Mouse (Mus musculus): ENCODE measurements at regions not wholly inside any gene's neighbourhood (a gene's known extent, or its start where the extent isn't known, plus 50 kb on each side); places are given as distances from the start of the nearest gene placed in this dataset.

- DNase-seq (ENCODE audit: low spot score): no peak
These were observed 197.9 kb upstream of the Cep162 start for GRCm38 (mm10) chr9:87453261-87453660.

GRCm38 (mm10) chr9:87452571-87452970 is 197.2 kb upstream of the Cep162 start:
- DNase-seq (ENCODE audit: low spot score): no peak

GRCm38 (mm10) chr9:87443467-87444235 is 188.3 kb upstream of the Cep162 start:
- peak; percentile 76 for DNase-seq (ENCODE audit: low spot score)

- no peak for DNase-seq (ENCODE audit: low spot score)
These were observed 176.7 kb upstream of the Cep162 start for GRCm38 (mm10) chr9:87432072-87432471.

GRCm38 (mm10) chr9:87431523-87431922 is 176.2 kb upstream of the Cep162 start:
- DNase-seq (ENCODE audit: low spot score): no peak

- peak; percentile 77 for DNase-seq (ENCODE audit: low spot score)
These were observed 169.9 kb upstream of the Cep162 start for GRCm38 (mm10) chr9:87425201-87425600.

- no peak for DNase-seq (ENCODE audit: low spot score)
These were observed 165.8 kb upstream of the Cep162 start for GRCm38 (mm10) chr9:87421175-87421574.

- peak; percentile 81 for DNase-seq (ENCODE audit: low spot score)
These were observed 164.0 kb upstream of the Cep162 start for GRCm38 (mm10) chr9:87419376-87419775.

GRCm38 (mm10) chr9:87412894-87413293 is 157.6 kb upstream of the Cep162 start:
- DNase-seq (ENCODE audit: low spot score): no peak

- DNase-seq (ENCODE audit: low spot score): no peak
These were observed 155.7 kb upstream of the Cep162 start for GRCm38 (mm10) chr9:87411044-87411443.

GRCm38 (mm10) chr9:87409736-87410135 is 154.4 kb upstream of the Cep162 start:
- no peak for DNase-seq (ENCODE audit: low spot score)

- no peak for DNase-seq (ENCODE audit: low spot score)
These were observed 153.5 kb upstream of the Cep162 start for GRCm38 (mm10) chr9:87408805-87409204.

- no peak for DNase-seq (ENCODE audit: low spot score)
These were observed 151.1 kb upstream of the Cep162 start for GRCm38 (mm10) chr9:87406476-87406875.

GRCm38 (mm10) chr9:87405115-87405720 is 149.9 kb upstream of the Cep162 start:
- no peak for DNase-seq (ENCODE audit: low spot score)

- DNase-seq (ENCODE audit: low spot score): no peak
These were observed 146.7 kb upstream of the Cep162 start for GRCm38 (mm10) chr9:87402010-87402409.

GRCm38 (mm10) chr9:87387516-87387915 is 132.2 kb upstream of the Cep162 start:
- DNase-seq (ENCODE audit: low spot score): peak; percentile 41

- DNase-seq (ENCODE audit: low spot score): no peak
These were observed 128.2 kb upstream of the Cep162 start for GRCm38 (mm10) chr9:87383513-87383912.

- DNase-seq (ENCODE audit: low spot score): no peak
These were observed 122.6 kb upstream of the Cep162 start for GRCm38 (mm10) chr9:87377921-87378320.

- DNase-seq (ENCODE audit: low spot score): no peak
These were observed 121.5 kb upstream of the Cep162 start for GRCm38 (mm10) chr9:87376731-87377310.

- peak; percentile 30 for DNase-seq (ENCODE audit: low spot score)
These were observed 117.0 kb upstream of the Cep162 start for GRCm38 (mm10) chr9:87372251-87372905.

- DNase-seq (ENCODE audit: low spot score): peak; percentile 57
These were observed 113.7 kb upstream of the Cep162 start for GRCm38 (mm10) chr9:87369059-87369458.

- no peak for DNase-seq (ENCODE audit: low spot score)
These were observed 91.7 kb upstream of the Cep162 start for GRCm38 (mm10) chr9:87347008-87347407.

Data from embryo, embryonic 10.5 days (tissue).